Mouse (Mus musculus): ENCODE measurements around the gene Olfr963. TPM values are rescaled to one million over a fixed set of nuclear protein-coding genes. Genes with fewer than 3 reads are reported as not detected.
"Not testable (repeated sequence)": the region's sequence is repeated elsewhere in the genome, so short reads cannot be mapped to it uniquely, and the experiment has no call there.

Olfr963 gene
- not detected for total RNA-seq (2022)

DNA sequence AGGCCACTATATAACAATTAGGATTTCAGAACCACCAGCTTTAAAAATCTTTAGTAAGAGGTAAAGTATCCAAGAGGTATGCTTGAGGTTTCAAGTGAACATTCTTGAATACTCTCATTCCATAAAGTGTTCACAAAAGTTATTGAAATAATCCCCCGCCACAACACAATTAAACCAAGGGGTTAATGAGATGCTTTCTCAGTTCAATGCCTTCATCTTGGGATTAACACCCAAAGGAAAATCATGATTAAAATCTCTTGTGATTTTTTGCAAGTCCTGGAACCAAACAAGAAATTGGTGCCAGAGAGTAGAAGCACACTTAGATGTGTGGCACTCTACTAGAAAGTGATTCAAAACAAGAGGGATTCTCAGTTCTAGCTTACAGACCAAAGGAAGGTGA lies at the start of gene Olfr963:
Olfr963 (plus strand) TSS at position 301 of the 400 bp plus-strand sequence.
- DNase-seq (ENCODE audit: low spot score in 2 of 2): no peak

DNA sequence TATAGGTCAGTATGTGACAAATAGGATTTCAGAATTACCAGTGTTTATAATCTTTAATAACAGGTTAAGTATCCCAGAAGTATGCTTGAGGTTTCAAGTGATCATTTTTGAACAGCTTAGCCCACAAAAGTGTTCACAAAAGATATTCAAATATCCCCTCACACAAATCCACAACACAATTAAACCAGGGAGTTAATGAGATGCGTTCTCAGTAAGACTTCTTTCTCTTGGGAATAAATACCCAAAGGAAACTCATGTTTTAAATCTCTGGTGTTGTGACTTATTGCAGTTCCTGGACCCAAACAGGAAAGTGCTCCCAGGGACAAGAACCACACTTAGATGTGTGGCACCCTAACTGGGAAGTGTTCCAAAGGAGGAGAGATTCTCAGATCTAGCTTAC lies 45.9 kb upstream of the Olfr963 start, which contains the start of gene Olfr960:
Olfr960 (plus strand) TSS at position 301 of the 400 bp plus-strand sequence.
- no peak for DNase-seq (ENCODE audit: low spot score in 2 of 2)

DNA sequence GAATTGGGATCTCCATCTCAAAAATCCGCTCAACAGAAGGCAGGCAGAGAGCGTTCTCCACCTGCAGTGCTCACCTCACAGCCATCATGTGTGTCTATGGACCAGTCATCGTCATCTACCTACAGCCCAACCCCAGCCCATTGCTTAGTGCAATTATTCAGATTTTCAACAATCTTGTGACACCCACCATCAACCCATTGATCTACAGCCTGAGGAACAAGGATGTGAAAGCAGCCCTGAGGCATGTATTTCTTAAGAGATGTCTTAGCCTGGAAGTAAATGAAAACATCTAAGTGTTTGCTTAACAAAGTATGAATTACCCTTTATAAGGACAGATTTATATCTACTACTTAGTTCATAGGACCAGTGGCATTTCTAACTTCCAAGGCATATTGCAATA lies 43.2 kb upstream of the Olfr963 start:
- no peak for DNase-seq (ENCODE audit: low spot score in 2 of 2)

- no peak for DNase-seq (ENCODE audit: low spot score in 2 of 2)
These were observed 42.3 kb upstream of the Olfr963 start for GRCm38 (mm10) chr9:39624711-39625110.

DNA sequence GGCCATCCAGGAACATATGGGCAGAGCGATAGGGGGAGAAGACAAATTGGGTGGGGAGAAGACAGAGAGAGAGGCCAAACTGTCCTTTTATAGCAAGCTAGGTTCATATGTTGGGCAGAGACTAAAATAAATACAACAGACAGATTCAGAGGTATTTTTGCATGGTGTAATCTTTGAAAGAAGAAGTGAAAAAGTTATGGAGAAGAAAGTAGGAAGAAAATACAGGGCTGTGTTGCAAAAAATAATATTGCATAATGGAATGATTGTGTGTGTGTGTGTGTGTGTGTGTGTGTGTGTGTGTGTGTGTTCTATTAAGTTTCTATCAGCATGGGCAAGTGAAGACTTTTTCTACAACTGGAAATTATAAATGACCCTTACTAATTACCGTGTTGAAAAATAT lies 37.9 kb upstream of the Olfr963 start:
- DNase-seq (ENCODE audit: low spot score in 2 of 2): no peak

DNA sequence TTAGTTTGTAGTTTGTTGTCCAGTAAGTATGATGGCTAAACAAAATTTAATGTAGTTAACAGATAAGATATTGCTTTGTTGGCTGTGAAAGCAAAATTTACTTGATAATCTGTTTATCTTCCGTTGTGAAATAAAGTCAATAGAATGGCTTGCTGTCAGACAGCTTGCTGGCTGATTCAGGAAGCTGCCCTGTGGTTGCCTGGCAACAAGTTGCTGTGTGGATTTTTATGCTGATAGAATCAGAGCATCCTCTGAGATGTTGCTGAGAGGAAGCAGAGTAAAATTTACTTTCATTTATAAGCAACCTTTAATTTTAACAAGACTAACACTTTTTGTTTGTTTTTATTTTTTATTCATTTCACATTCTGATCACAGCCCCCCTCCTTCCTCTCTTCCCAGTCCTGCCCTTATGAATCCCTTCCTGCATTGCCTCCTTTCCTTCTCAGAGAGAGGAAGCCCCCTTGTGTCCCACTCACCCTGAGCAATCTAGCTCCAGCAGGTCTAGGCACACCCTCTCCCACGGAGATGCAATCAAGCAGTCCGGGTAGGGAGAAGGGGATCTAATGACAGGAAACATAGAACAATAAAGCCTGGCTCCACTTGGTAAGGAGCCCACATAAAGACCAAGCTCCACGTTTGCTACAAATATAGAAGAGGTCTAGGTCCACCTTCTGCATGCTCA lies 33.0 kb upstream of the Olfr963 start:
- peak in 1 of 2 experiments; percentile 15 for DNase-seq (ENCODE audit: low spot score in 2 of 2)

- DNase-seq (ENCODE audit: low spot score in 2 of 2): no peak
These were observed 22.2 kb upstream of the Olfr963 start, which contains the start of gene Olfr961 for GRCm38 (mm10) chr9:39644785-39645184. TSS of gene Olfr961 (plus strand) at chr9:39645085.

DNA sequence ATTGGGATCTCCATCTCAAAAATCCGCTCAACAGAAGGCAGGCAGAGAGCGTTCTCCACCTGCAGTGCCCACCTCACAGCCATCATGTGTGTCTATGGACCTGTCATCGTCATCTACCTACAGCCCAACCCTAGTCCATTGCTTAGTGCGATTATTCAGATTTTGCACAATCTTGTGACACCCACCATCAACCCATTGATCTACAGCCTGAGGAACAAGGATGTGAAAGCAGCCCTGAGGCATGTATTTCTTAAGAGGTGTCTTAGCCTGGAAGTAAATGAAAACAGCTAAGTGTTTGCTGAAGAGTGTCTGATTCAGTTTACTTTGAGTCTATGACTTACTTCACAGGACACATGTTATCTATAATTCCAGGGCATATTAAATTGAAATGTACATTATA lies 19.6 kb upstream of the Olfr963 start:
- no peak for DNase-seq (ENCODE audit: low spot score in 2 of 2)

DNA sequence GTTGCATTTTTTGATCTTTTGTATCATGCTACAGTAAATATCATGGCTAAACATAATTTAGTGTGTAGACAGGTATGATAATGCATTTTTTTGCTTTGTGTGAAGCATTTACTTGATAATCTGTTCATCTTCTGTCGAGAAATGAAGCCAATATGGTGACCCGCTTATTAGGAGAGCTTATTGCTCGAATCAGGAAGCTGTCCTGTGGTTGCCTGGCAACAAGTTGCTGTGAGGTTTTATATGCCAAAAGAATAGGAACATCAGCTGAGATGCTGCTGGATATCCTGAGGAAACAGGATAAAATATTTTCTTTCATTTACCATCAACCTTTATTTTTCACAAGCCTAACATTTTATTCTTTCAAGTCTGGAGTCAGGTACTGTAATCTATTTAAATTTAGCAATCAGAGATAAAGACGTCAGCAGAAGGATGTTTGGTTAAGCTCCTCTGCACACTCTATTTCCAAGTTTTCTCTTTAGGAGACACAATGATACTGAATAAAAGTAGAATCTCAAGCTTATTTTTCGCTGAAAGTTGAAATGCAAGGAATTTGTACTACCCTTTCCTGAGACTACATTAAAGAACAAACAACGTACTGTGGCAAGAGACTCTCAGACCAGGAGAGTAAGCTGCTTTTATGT lies 12.1 kb upstream of the Olfr963 start:
- DNase-seq (ENCODE audit: low spot score in 2 of 2): no peak

DNA sequence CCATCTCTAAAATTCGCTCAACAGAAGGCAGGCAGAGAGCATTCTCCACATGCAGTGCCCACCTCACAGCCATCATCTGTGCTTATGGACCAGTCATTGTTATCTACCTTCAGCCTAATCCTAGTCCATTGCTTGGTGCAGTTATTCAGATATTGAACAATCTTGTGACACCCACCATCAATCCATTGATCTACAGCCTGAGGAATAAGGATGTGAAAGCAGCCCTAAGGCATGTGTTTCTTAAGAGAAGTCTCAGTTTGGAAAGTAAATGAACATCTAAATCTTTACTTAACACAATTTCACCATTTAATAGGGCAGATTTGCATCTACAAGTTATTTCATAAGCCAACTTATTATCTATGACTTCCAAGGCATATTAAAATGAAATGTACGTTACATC lies 2.7 kb downstream of the Olfr963 start:
- no peak for DNase-seq (ENCODE audit: low spot score in 2 of 2)

DNA sequence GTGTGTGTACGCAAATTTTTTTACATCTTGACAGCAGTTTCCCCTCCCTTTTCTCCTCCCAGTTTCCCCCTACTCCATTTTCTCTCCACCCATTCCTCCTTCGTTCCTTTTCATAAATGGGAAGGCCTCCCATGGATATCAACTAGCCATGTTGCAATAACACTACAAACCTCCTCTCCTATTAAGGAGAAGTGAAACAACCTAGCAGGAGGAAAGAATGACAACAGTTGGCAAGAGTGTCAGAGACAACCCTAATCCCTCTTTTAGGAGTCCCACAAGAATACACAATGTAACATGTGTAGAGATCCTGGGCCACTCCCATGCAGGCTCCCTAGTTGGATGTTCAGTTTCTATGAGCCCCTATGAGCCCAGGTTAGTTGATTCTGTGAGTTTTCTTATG lies 7.8 kb downstream of the Olfr963 start:
- DNase-seq (ENCODE audit: low spot score in 2 of 2): no peak

DNA sequence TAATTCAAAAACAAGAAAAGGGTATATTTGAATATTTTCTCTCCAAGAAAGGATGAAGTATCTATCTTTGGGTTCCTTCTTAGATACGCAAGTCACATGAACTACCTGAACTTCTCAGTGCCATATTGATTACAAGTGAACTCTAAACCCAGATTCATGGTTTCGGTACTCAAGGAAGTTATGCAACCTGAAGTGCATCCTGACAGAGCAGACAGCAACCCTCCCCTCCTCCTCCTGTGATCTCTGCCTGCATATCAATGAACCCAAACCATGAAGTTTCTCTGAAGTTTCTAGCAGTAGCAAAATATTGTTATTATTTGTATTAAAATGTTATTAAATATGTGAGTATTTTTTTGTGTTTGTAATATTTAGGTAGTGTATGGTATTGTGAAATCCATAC lies 11.6 kb downstream of the Olfr963 start:
- no peak for DNase-seq (ENCODE audit: low spot score in 2 of 2)

DNA sequence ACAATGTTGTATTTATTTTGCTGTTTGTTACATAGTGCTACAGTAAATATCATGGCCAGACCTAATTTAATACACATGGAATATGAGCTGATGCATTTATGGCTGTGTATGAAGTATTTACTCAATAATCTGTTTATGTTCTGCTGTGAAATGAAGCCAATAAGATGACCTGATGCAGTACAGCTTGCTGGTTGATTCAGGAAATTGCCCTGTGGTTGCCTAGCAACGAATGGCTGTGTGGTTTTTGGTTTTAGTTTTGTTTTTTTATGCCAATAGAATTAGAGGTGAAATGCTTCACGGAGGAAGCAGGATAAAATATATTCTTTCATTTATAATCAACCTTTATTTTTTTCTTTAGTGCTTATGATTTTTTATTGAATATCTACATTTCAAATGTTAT lies 12.3 kb downstream of the Olfr963 start:
- DNase-seq (ENCODE audit: low spot score in 2 of 2): no peak

DNA sequence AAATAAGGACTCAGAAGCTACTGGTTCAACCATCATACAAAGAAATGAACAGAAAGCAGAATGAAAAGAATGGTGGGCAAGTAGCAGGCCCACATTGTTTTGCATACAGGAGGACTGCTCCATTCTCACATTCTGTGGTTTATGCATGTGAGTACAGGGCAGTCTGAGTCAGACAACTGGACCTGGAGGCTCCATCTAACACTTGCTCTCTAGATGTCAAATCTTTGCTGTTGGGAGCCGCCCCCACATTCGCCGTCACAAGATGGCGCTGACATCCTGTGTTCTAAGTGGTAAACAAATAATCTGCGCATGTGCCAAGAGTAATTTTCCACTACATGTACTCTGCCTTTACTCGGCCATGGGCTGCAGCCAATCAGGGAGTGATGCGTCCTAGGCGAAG lies 34.1 kb downstream of the Olfr963 start:
- DNase-seq (ENCODE audit: low spot score in 2 of 2): not testable (repeated sequence)

GRCm38 (mm10) chr9:39707017-39707416 lies 40.0 kb downstream of the Olfr963 start, which contains the start of gene Olfr149:
TSS of gene Olfr149 (minus strand) at chr9:39707117.
- no peak for DNase-seq (ENCODE audit: low spot score in 2 of 2)

GRCm38 (mm10) chr9:39708958-39709357 lies 42.0 kb downstream of the Olfr963 start:
- DNase-seq (ENCODE audit: low spot score in 2 of 2): no peak

GRCm38 (mm10) chr9:39711053-39711452 lies 44.0 kb downstream of the Olfr963 start, which contains the start of gene Olfr965:
TSS of gene Olfr965 (plus strand) at chr9:39711353.
- DNase-seq (ENCODE audit: low spot score in 2 of 2): no peak

Other genes with a start within 250 kb of the Olfr963 start
- not detected for gene Olfr952, start 240.1 kb upstream of the Olfr963 start, total RNA-seq (2022)
- gene Olfr954, start 210.5 kb upstream of the Olfr963 start, total RNA-seq (2022): not detected
- gene Olfr955, start 195.3 kb upstream of the Olfr963 start, total RNA-seq (2022): not detected
- gene Olfr44, start 173.2 kb upstream of the Olfr963 start, total RNA-seq (2022): not detected
- gene Olfr957, start 151.4 kb upstream of the Olfr963 start, total RNA-seq (2022): not detected
- gene Olfr958, start 113.2 kb upstream of the Olfr963 start, total RNA-seq (2022): not detected
- not detected for gene Olfr959, start 91.6 kb upstream of the Olfr963 start, total RNA-seq (2022)
- gene AW551984, start 62.8 kb upstream of the Olfr963 start, total RNA-seq (2022): 1 to 10 TPM; 2.6 to 9.4 (median 6.5) TPM
- not detected for gene Olfr148, start 56.5 kb upstream of the Olfr963 start, total RNA-seq (2022)
- gene Olfr960, start 45.8 kb upstream of the Olfr963 start, total RNA-seq (2022): not detected
- gene Olfr961, start 22.1 kb upstream of the Olfr963 start, total RNA-seq (2022): not detected
- gene Olfr149, start 39.9 kb downstream of the Olfr963 start, total RNA-seq (2022): not detected
- not detected for gene Olfr965, start 44.1 kb downstream of the Olfr963 start, total RNA-seq (2022)
- not detected for gene Olfr150, start 63.8 kb downstream of the Olfr963 start, total RNA-seq (2022)
- gene Olfr967, start 79.0 kb downstream of the Olfr963 start, total RNA-seq (2022): under 1 TPM in 1 of 4 experiments, not detected in 3; 0.30 TPM
- not detected for gene Olfr968, start 116.0 kb downstream of the Olfr963 start, total RNA-seq (2022)
- not detected for gene Olfr969, start 123.7 kb downstream of the Olfr963 start, total RNA-seq (2022)
- not detected for gene Olfr970, start 141.7 kb downstream of the Olfr963 start, total RNA-seq (2022)
- gene Olfr971, start 169.7 kb downstream of the Olfr963 start, total RNA-seq (2022): not detected
- gene Olfr972, start 199.2 kb downstream of the Olfr963 start, total RNA-seq (2022): not detected
- gene Olfr229, start 240.1 kb downstream of the Olfr963 start, total RNA-seq (2022): not detected